Mouse (Mus musculus): ENCODE results near the gene Prkd1. TPM values are rescaled to one million over a fixed set of nuclear protein-coding genes. Genes with fewer than 3 reads are reported as not detected.

The Prkd1 gene
- polyA plus RNA-seq, 1 experiment from 2014 or later: 2.5 TPM

- Histone ChIP-seq H3K4me2 (replicated peaks) (no peak overlapping the region), H3K9ac (no peak overlapping the region), H3K36me3 (replicated peaks; ENCODE audit: control insufficient read depth, insufficient read depth) (no peaks in the 10 kb centered on the region), H3K9me3 (ENCODE audit: control insufficient read depth, low read length) (no peaks in the 10 kb centered on the region), H3K27me3 (ENCODE audit: control insufficient read depth, insufficient read depth, low read length) (no peaks in the 10 kb centered on the region), H3K4me1 (replicated peaks; ENCODE audit: control insufficient read depth, insufficient read depth, low read length) (no peaks in the 10 kb centered on the region), H3K4me3 (replicated peaks; ENCODE audit: low read length) (no peak overlapping the region), H3K27ac (no peak overlapping the region)
- WGBS: 62% methylated on average over 3 of the region's 3 CpGs
- no peak for DNase-seq (ENCODE audit: low spot score)
- ATAC-seq (ENCODE audit: low FRiP score): no peak
Observed at GRCm38 (mm10) chr12:50499796-50500504, 148.9 kb downstream of the Prkd1 start.

- WGBS: 79% methylated on average over 3 of the region's 3 CpGs
- H3K9ac ChIP-seq: no peak overlapping the region
Observed at GRCm38 (mm10) chr12:50496006-50496405, 152.9 kb downstream of the Prkd1 start.

GRCm38 (mm10) chr12:50479784-50480183, 169.1 kb downstream of the Prkd1 start:
- no peaks in the 10 kb centered on the region for H3K9me3 ChIP-seq (ENCODE audit: control insufficient read depth, low read length)
- H3K4me2 ChIP-seq (replicated peaks): no peak overlapping the region
- DNase-seq (ENCODE audit: low spot score): no peak
- H3K4me3 ChIP-seq (replicated peaks; ENCODE audit: low read length): no peak overlapping the region
- WGBS: 76% methylated on average over 7 of the region's 7 CpGs
- H3K36me3 ChIP-seq (replicated peaks; ENCODE audit: control insufficient read depth, insufficient read depth): no peaks in the 10 kb centered on the region
- no peak overlapping the region for H3K9ac ChIP-seq
- H3K27me3 ChIP-seq (ENCODE audit: control insufficient read depth, insufficient read depth, low read length): no peaks in the 10 kb centered on the region
- ATAC-seq (ENCODE audit: low FRiP score): no peak
- H3K27ac ChIP-seq: no peak overlapping the region
- H3K4me1 ChIP-seq (replicated peaks; ENCODE audit: control insufficient read depth, insufficient read depth, low read length): no peaks in the 10 kb centered on the region

More at GRCm38 (mm10) chr12:50496006-50496405, 152.9 kb downstream of the Prkd1 start:
- Histone ChIP-seq H3K9me3 (ENCODE audit: control insufficient read depth, low read length) (no peaks in the 10 kb centered on the region), H3K27me3 (ENCODE audit: control insufficient read depth, insufficient read depth, low read length) (no peaks in the 10 kb centered on the region), H3K4me1 (replicated peaks; ENCODE audit: control insufficient read depth, insufficient read depth, low read length) (no peaks in the 10 kb centered on the region), H3K27ac (no peak overlapping the region), H3K4me2 (replicated peaks) (no peak overlapping the region), H3K4me3 (replicated peaks; ENCODE audit: low read length) (no peak overlapping the region), H3K36me3 (replicated peaks; ENCODE audit: control insufficient read depth, insufficient read depth) (no peaks in the 10 kb centered on the region)
- ATAC-seq (ENCODE audit: low FRiP score) (no peak), DNase-seq (ENCODE audit: low spot score) (no peak)

- Histone ChIP-seq H3K9ac (no peak overlapping the region), H3K4me1 (replicated peaks; ENCODE audit: control insufficient read depth, insufficient read depth, low read length) (no peaks in the 10 kb centered on the region), H3K4me2 (replicated peaks) (no peak overlapping the region), H3K27ac (no peak overlapping the region), H3K4me3 (replicated peaks; ENCODE audit: low read length) (no peak overlapping the region), H3K9me3 (ENCODE audit: control insufficient read depth, low read length) (0 out of 2 replicates have a peak, but pooled peaks cover 3% of the 10 kb centered on the region), H3K36me3 (replicated peaks; ENCODE audit: control insufficient read depth, insufficient read depth) (no peaks in the 10 kb centered on the region), H3K27me3 (ENCODE audit: control insufficient read depth, insufficient read depth, low read length) (no peaks in the 10 kb centered on the region)
- WGBS: 85% methylated on average over 3 of the region's 3 CpGs
- ATAC-seq (ENCODE audit: low FRiP score) (no peak), DNase-seq (ENCODE audit: low spot score) (no peak)
Observed at GRCm38 (mm10) chr12:50457151-50457550, 191.7 kb downstream of the Prkd1 start.

- Histone ChIP-seq H3K27me3 (ENCODE audit: control insufficient read depth, insufficient read depth, low read length) (no peaks in the 10 kb centered on the region), H3K4me2 (replicated peaks) (no peak overlapping the region), H3K4me1 (replicated peaks; ENCODE audit: control insufficient read depth, insufficient read depth, low read length) (no peaks in the 10 kb centered on the region), H3K27ac (no peak overlapping the region), H3K4me3 (replicated peaks; ENCODE audit: low read length) (no peak overlapping the region), H3K36me3 (replicated peaks; ENCODE audit: control insufficient read depth, insufficient read depth) (no peaks in the 10 kb centered on the region), H3K9ac (no peak overlapping the region), H3K9me3 (ENCODE audit: control insufficient read depth, low read length) (no peaks in the 10 kb centered on the region)
- DNase-seq (ENCODE audit: low spot score): no peak
- no peak for ATAC-seq (ENCODE audit: low FRiP score)
- 95% methylated on average over 3 of the region's 3 CpGs for WGBS
Observed at GRCm38 (mm10) chr12:50451761-50452160, 197.1 kb downstream of the Prkd1 start.

DNA sequence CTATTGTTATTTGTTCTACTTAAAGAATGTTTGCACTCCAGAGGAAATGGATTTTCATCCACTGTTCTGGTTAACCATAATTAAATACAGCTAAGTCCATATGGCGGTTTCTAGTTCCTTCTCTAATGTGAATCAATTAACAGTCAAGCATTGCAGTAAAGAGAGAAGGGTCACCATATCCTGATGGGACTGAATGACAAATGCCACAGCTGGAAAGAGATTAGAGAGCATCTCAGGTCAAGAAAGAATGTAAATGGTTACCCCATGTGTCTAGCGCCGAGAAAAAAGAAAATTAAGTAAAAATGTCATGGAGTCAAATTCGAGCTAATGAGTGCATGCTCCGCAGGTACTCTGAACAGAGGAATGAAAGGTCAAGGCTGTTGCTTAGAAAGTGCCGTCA, 212.2 kb downstream of the Prkd1 start:
- no peaks in the 10 kb centered on the region for H3K36me3 ChIP-seq (replicated peaks; ENCODE audit: control insufficient read depth, insufficient read depth)
- DNase-seq (ENCODE audit: low spot score): no peak
- no peak overlapping the region for H3K27ac ChIP-seq
- no peak for ATAC-seq (ENCODE audit: low FRiP score)
- no peak overlapping the region for H3K4me3 ChIP-seq (replicated peaks; ENCODE audit: low read length)
- no peak overlapping the region for H3K4me2 ChIP-seq (replicated peaks)
- WGBS: 76% methylated on average over 6 of the region's 6 CpGs
- no peak overlapping the region for H3K9ac ChIP-seq
- H3K27me3 ChIP-seq (ENCODE audit: control insufficient read depth, insufficient read depth, low read length): no peaks in the 10 kb centered on the region
- no peaks in the 10 kb centered on the region for H3K4me1 ChIP-seq (replicated peaks; ENCODE audit: control insufficient read depth, insufficient read depth, low read length)
- H3K9me3 ChIP-seq (ENCODE audit: control insufficient read depth, low read length): no peaks in the 10 kb centered on the region

DNA sequence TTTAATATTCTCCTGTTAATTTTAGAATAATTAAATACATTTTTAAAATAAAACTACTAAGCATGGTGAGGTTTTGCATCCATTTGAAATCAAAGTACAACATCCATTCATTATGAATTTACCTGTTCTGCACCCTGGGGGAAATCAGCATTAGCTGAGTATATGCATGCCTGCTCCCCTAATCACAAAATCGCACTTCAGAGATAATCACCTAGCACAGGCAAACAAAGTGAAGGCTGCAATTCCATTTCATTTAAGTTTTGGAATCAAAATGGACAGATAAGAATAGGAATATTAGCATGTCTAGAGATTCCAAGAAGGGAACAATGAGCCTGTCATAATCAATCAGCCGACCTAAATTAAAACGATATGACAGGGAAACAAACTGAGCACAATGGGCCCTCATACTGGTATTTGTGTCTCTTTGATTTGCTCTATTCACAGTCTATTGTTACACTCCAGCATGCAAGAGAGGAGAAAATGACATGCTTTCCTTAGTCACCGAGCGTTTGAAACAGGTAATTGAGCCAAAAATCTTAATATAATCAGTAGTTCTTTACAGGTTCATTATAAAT, 218.7 kb downstream of the Prkd1 start:
- 44% methylated on average over 5 of the region's 5 CpGs for WGBS
- Histone ChIP-seq H3K9me3 (ENCODE audit: control insufficient read depth, low read length) (no peaks in the 10 kb centered on the region), H3K9ac (no peak overlapping the region), H3K4me1 (replicated peaks; ENCODE audit: control insufficient read depth, insufficient read depth, low read length) (no peaks in the 10 kb centered on the region), H3K27ac (no peak overlapping the region), H3K4me2 (replicated peaks) (no peak overlapping the region), H3K4me3 (replicated peaks; ENCODE audit: low read length) (no peak overlapping the region), H3K36me3 (replicated peaks; ENCODE audit: control insufficient read depth, insufficient read depth) (no peaks in the 10 kb centered on the region), H3K27me3 (ENCODE audit: control insufficient read depth, insufficient read depth, low read length) (no peaks in the 10 kb centered on the region)
- ATAC-seq (ENCODE audit: low FRiP score) (no peak), DNase-seq (ENCODE audit: low spot score) (peak; percentile 30)

- DNase-seq (ENCODE audit: low spot score) (peak; percentile 30), ATAC-seq (ENCODE audit: low FRiP score) (peak; percentile 77)
- no peaks in the 10 kb centered on the region for H3K4me1 ChIP-seq (replicated peaks; ENCODE audit: control insufficient read depth, insufficient read depth, low read length)
- H3K36me3 ChIP-seq (replicated peaks; ENCODE audit: control insufficient read depth, insufficient read depth): no peaks in the 10 kb centered on the region
- H3K9ac ChIP-seq: no peak overlapping the region
- H3K4me2 ChIP-seq (replicated peaks): 0 out of 2 replicates have a peak overlapping the region, but pooled peaks have one; percentile 4
- H3K27ac ChIP-seq: no peak overlapping the region
- no peak overlapping the region for H3K4me3 ChIP-seq (replicated peaks; ENCODE audit: low read length)
- no peaks in the 10 kb centered on the region for H3K27me3 ChIP-seq (ENCODE audit: control insufficient read depth, insufficient read depth, low read length)
- no peaks in the 10 kb centered on the region for H3K9me3 ChIP-seq (ENCODE audit: control insufficient read depth, low read length)
- 36% methylated on average over 11 of the region's 11 CpGs for WGBS
Observed at GRCm38 (mm10) chr12:50352404-50352803, 296.5 kb downstream of the Prkd1 start.

DNA sequence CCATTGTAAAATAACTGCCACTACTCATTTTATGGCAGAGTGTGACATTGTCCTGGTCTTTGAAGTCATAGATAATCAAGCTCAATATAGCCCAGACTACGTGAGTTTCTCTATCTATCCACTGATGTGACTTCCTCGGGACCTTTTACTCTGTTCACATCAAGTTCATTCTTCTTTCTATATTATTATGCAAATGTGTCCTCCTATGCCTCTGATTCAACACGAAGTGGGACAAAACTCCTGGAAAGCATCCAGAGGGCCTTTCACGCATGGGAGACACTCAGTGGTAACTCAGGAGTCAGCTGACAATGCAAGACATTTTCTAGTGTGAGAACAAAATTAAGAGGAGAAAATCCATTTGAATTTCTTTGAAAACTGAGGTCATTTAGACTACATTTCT, 315.7 kb downstream of the Prkd1 start:
- Histone ChIP-seq H3K36me3 (replicated peaks; ENCODE audit: control insufficient read depth, insufficient read depth) (no peaks in the 10 kb centered on the region), H3K9ac (no peak overlapping the region), H3K4me1 (replicated peaks; ENCODE audit: control insufficient read depth, insufficient read depth, low read length) (no peaks in the 10 kb centered on the region), H3K4me3 (replicated peaks; ENCODE audit: low read length) (no peak overlapping the region), H3K4me2 (replicated peaks) (no peak overlapping the region), H3K9me3 (ENCODE audit: control insufficient read depth, low read length) (no peaks in the 10 kb centered on the region), H3K27me3 (ENCODE audit: control insufficient read depth, insufficient read depth, low read length) (no peaks in the 10 kb centered on the region), H3K27ac (no peak overlapping the region)
- ATAC-seq (ENCODE audit: low FRiP score) (peak; percentile 51; the same call in 1 of the 2 replicates), DNase-seq (ENCODE audit: low spot score) (no peak)
- WGBS: 16% methylated on average over 4 of the region's 4 CpGs
